Mouse (Mus musculus): Measurements from ENCODE around the gene Pbx1.

GRCm38 (mm10) chr1:168240386-168240785 lies 191.7 kb downstream of the Pbx1 start:
- no peak for TF ChIP-seq GATA1 (IDR thresholded peaks at IDR 0.05; ENCODE audit: low read length)
- no peak for TF ChIP-seq TAL1 (IDR thresholded peaks at IDR 0.05; ENCODE audit: low read length)
